Mouse (Mus musculus): ENCODE measurements around the gene Olfr331. TPM values are rescaled to one million over a fixed set of nuclear protein-coding genes. Genes with fewer than 3 reads are reported as not detected.
"Not testable (repeated sequence)": the region's sequence is repeated elsewhere in the genome, so short reads cannot be mapped to it uniquely, and the experiment has no call there.

Gene Olfr331
- not detected in 2 replicates for polyA plus RNA-seq (2016; fragmentation: Nextera tagmentation; extraction: Ambion mirVana)

GRCm38 (mm10) chr11:58502472-58502871 is at the start of gene Olfr331:
Gene Olfr331, minus strand, starts transcription at chr11:58502572.
- not testable (repeated sequence) for ATAC-seq (ENCODE audit: low FRiP score); H3K9ac ChIP-seq; H3K27ac ChIP-seq; H3K4me2 ChIP-seq; H3K36me3 ChIP-seq (replicated peaks); H3K4me1 ChIP-seq; H3K9me3 ChIP-seq; H3K4me3 ChIP-seq (replicated peaks); H3K27me3 ChIP-seq

- no peaks in the 10 kb centered on the region for H3K36me3 ChIP-seq (replicated peaks)
- no peaks in the 10 kb centered on the region for H3K4me1 ChIP-seq
- H3K27ac ChIP-seq: no peak within 1 kb of the TSS
- no peak for ATAC-seq (ENCODE audit: low FRiP score)
- no peaks in the 10 kb centered on the region for H3K9me3 ChIP-seq
- H3K4me3 ChIP-seq (replicated peaks): no peak within 1 kb of the TSS
- no peaks in the 10 kb centered on the region for H3K27me3 ChIP-seq
- H3K9ac ChIP-seq: no peak within 1 kb of the TSS
- H3K4me2 ChIP-seq: no peak within 1 kb of the TSS
- 87% methylated on average over 5 of the region's 5 CpGs for WGBS
Measured at GRCm38 (mm10) chr11:58546322-58546721, 44.0 kb upstream of the Olfr331 start, which contains the start of gene Olfr329-ps. Gene Olfr329-ps, minus strand, starts transcription at chr11:58546422.

GRCm38 (mm10) chr11:58534736-58535135 is 32.4 kb upstream of the Olfr331 start, which contains the start of gene Olfr330:
Gene Olfr330, minus strand, starts transcription at chr11:58534836.
- not testable (repeated sequence) for ATAC-seq (ENCODE audit: low FRiP score); H3K27ac ChIP-seq; H3K36me3 ChIP-seq (replicated peaks); H3K9ac ChIP-seq; H3K4me2 ChIP-seq; H3K4me1 ChIP-seq; H3K4me3 ChIP-seq (replicated peaks); H3K9me3 ChIP-seq; H3K27me3 ChIP-seq

- not testable (repeated sequence) for H3K9me3 ChIP-seq; H3K4me2 ChIP-seq; ATAC-seq (ENCODE audit: low FRiP score); H3K36me3 ChIP-seq (replicated peaks); H3K27me3 ChIP-seq; H3K4me1 ChIP-seq; H3K4me3 ChIP-seq (replicated peaks); H3K9ac ChIP-seq; H3K27ac ChIP-seq
- WGBS: 91% methylated on average over 7 of the region's 9 CpGs
Measured at GRCm38 (mm10) chr11:58519756-58520155, 17.4 kb upstream of the Olfr331 start.

- ATAC-seq (ENCODE audit: low FRiP score); H3K27me3 ChIP-seq; H3K4me3 ChIP-seq (replicated peaks); H3K36me3 ChIP-seq (replicated peaks); H3K27ac ChIP-seq; H3K4me1 ChIP-seq; H3K9me3 ChIP-seq; H3K4me2 ChIP-seq; H3K9ac ChIP-seq: not testable (repeated sequence)
- 94% methylated on average over 18 of the region's 18 CpGs for WGBS
Measured at GRCm38 (mm10) chr11:58518916-58519315, 16.5 kb upstream of the Olfr331 start.

- not testable (repeated sequence) for ATAC-seq (ENCODE audit: low FRiP score); H3K9ac ChIP-seq; H3K27me3 ChIP-seq; H3K4me3 ChIP-seq (replicated peaks); H3K4me1 ChIP-seq; H3K36me3 ChIP-seq (replicated peaks); H3K9me3 ChIP-seq; H3K27ac ChIP-seq; H3K4me2 ChIP-seq
- WGBS: 89% methylated on average over 19 of the region's 19 CpGs
Measured at GRCm38 (mm10) chr11:58509058-58509457, 6.7 kb upstream of the Olfr331 start.

GRCm38 (mm10) chr11:58499290-58499689 is 3.1 kb downstream of the Olfr331 start:
- H3K9ac ChIP-seq: no peak overlapping the region
- H3K4me1 ChIP-seq: no peaks in the 10 kb centered on the region
- H3K4me2 ChIP-seq: no peak overlapping the region
- no peak overlapping the region for H3K27ac ChIP-seq
- H3K4me3 ChIP-seq (replicated peaks): no peak overlapping the region
- no peak for ATAC-seq (ENCODE audit: low FRiP score)
- no peaks in the 10 kb centered on the region for H3K36me3 ChIP-seq (replicated peaks)
- H3K27me3 ChIP-seq: no peaks in the 10 kb centered on the region
- WGBS: 63% methylated on average over 3 of the region's 3 CpGs
- H3K9me3 ChIP-seq: no peaks in the 10 kb centered on the region

- no peak for ATAC-seq (ENCODE audit: low FRiP score)
- Histone ChIP-seq H3K4me1 (no peaks in the 10 kb centered on the region), H3K9ac (no peak overlapping the region), H3K27ac (no peak overlapping the region), H3K27me3 (no peaks in the 10 kb centered on the region), H3K9me3 (no peaks in the 10 kb centered on the region), H3K4me3 (replicated peaks) (no peak overlapping the region), H3K4me2 (no peak overlapping the region), H3K36me3 (replicated peaks) (no peaks in the 10 kb centered on the region)
- WGBS: 84% methylated on average over 9 of the region's 9 CpGs
Measured at GRCm38 (mm10) chr11:58498761-58499160, 3.6 kb downstream of the Olfr331 start.

GRCm38 (mm10) chr11:58492455-58492854 is 9.9 kb downstream of the Olfr331 start, which contains the start of gene Olfr332:
Gene Olfr332, minus strand, starts transcription at chr11:58492555.
- no peaks in the 10 kb centered on the region for H3K36me3 ChIP-seq (replicated peaks)
- H3K9ac ChIP-seq: no peak within 1 kb of the TSS
- no peaks in the 10 kb centered on the region for H3K27me3 ChIP-seq
- no peak within 1 kb of the TSS for H3K27ac ChIP-seq
- ATAC-seq (ENCODE audit: low FRiP score): no peak
- no peak within 1 kb of the TSS for H3K4me2 ChIP-seq
- H3K9me3 ChIP-seq: no peaks in the 10 kb centered on the region
- 87% methylated on average over 2 of the region's 2 CpGs for WGBS
- no peaks in the 10 kb centered on the region for H3K4me1 ChIP-seq
- H3K4me3 ChIP-seq (replicated peaks): no peak within 1 kb of the TSS

GRCm38 (mm10) chr11:58462170-58462569 is 40.2 kb downstream of the Olfr331 start, which contains the start of gene Olfr30:
Gene Olfr30, minus strand, starts transcription at chr11:58462270.
- no peak within 1 kb of the TSS for H3K9ac ChIP-seq
- H3K4me2 ChIP-seq: no peak within 1 kb of the TSS
- no peaks in the 10 kb centered on the region for H3K27me3 ChIP-seq
- H3K27ac ChIP-seq: no peak within 1 kb of the TSS
- no peak for ATAC-seq (ENCODE audit: low FRiP score)
- no peaks in the 10 kb centered on the region for H3K9me3 ChIP-seq
- H3K36me3 ChIP-seq (replicated peaks): no peaks in the 10 kb centered on the region
- no peak within 1 kb of the TSS for H3K4me3 ChIP-seq (replicated peaks)
- no peaks in the 10 kb centered on the region for H3K4me1 ChIP-seq

- no peak for ATAC-seq (ENCODE audit: low FRiP score)
- H3K27me3 ChIP-seq: no peaks in the 10 kb centered on the region; the same call in 1 of the 2 replicates
- H3K4me2 ChIP-seq: no peak overlapping the region
- H3K4me3 ChIP-seq (replicated peaks): no peak overlapping the region
- no peak overlapping the region for H3K27ac ChIP-seq
- no peaks in the 10 kb centered on the region for H3K36me3 ChIP-seq (replicated peaks)
- H3K9me3 ChIP-seq: no peaks in the 10 kb centered on the region
- 63% methylated on average over 4 of the region's 4 CpGs for WGBS
- H3K9ac ChIP-seq: no peak overlapping the region
- no peaks in the 10 kb centered on the region for H3K4me1 ChIP-seq
Measured at GRCm38 (mm10) chr11:58453592-58453991, 48.8 kb downstream of the Olfr331 start.

GRCm38 (mm10) chr11:58452759-58453158 is 49.6 kb downstream of the Olfr331 start, which contains the start of gene Lypd9:
Gene Lypd9, minus strand, starts transcription at chr11:58452923.
- no peak within 1 kb of the TSS for H3K27ac ChIP-seq
- H3K36me3 ChIP-seq (replicated peaks): no peaks in the 10 kb centered on the region
- H3K4me3 ChIP-seq (replicated peaks): no peak within 1 kb of the TSS
- H3K4me1 ChIP-seq: no peaks in the 10 kb centered on the region
- H3K9me3 ChIP-seq: no peaks in the 10 kb centered on the region
- no peak within 1 kb of the TSS for H3K4me2 ChIP-seq
- ATAC-seq (ENCODE audit: low FRiP score): no peak
- 96% methylated on average over 9 of the region's 9 CpGs for WGBS
- H3K9ac ChIP-seq: no peak within 1 kb of the TSS
- H3K27me3 ChIP-seq: no peaks in the 10 kb centered on the region; the same call in 1 of the 2 replicates
